Mouse (Mus musculus) kidney, adult 11 months (tissue): ENCODE measurements at regions not wholly inside any gene's neighbourhood (a gene's known extent, or its start where the extent isn't known, plus 50 kb on each side); places are given as distances from the start of the nearest gene placed in this dataset.

ENCODE experiments used
- DNase-seq: peaks from one replicate; pipeline ENCODE4 v3.0.0; 2022

GRCm38 (mm10) chr12:92509494-92509893, 660.5 kb upstream of the Sel1l start:
- no peak for DNase-seq

- DNase-seq = no peak
These were observed 660.0 kb upstream of the Sel1l start for GRCm38 (mm10) chr12:92508796-92509489.

GRCm38 (mm10) chr12:92483984-92484383, 635.0 kb upstream of the Sel1l start:
- DNase-seq = no peak

GRCm38 (mm10) chr12:92474293-92475062, 625.5 kb upstream of the Sel1l start:
- DNase-seq = no peak

GRCm38 (mm10) chr12:92451110-92451818, 602.3 kb upstream of the Sel1l start:
- DNase-seq = no peak

GRCm38 (mm10) chr12:92418458-92418857, 569.5 kb upstream of the Sel1l start:
- DNase-seq = no peak

GRCm38 (mm10) chr12:92405506-92405905, 556.5 kb upstream of the Sel1l start:
- no peak for DNase-seq

- no peak for DNase-seq
These were observed 552.0 kb upstream of the Sel1l start for GRCm38 (mm10) chr12:92400987-92401386.

GRCm38 (mm10) chr12:92386195-92386594, 537.2 kb upstream of the Sel1l start:
- DNase-seq = no peak

GRCm38 (mm10) chr12:92384266-92384937, 535.4 kb upstream of the Sel1l start:
- no peak for DNase-seq

- no peak for DNase-seq
These were observed 530.2 kb upstream of the Sel1l start for GRCm38 (mm10) chr12:92379130-92379529.

- DNase-seq = no peak
These were observed 517.0 kb upstream of the Sel1l start for GRCm38 (mm10) chr12:92365926-92366325.

GRCm38 (mm10) chr12:92353386-92354257, 504.7 kb upstream of the Sel1l start:
- DNase-seq = no peak

GRCm38 (mm10) chr12:92318241-92318640, 469.3 kb upstream of the Sel1l start:
- no peak for DNase-seq

- no peak for DNase-seq
These were observed 468.7 kb upstream of the Sel1l start for GRCm38 (mm10) chr12:92317609-92318008.

- no peak for DNase-seq
These were observed 467.3 kb upstream of the Sel1l start for GRCm38 (mm10) chr12:92316285-92316684.

GRCm38 (mm10) chr12:92315820-92316219, 466.9 kb upstream of the Sel1l start:
- DNase-seq = no peak

GRCm38 (mm10) chr12:92302951-92303591, 454.1 kb upstream of the Sel1l start:
- no peak for DNase-seq

GRCm38 (mm10) chr12:92294887-92295286, 445.9 kb upstream of the Sel1l start:
- no peak for DNase-seq

- no peak for DNase-seq
These were observed 444.4 kb upstream of the Sel1l start for GRCm38 (mm10) chr12:92293341-92293720.

- DNase-seq = no peak
These were observed 443.7 kb upstream of the Sel1l start for GRCm38 (mm10) chr12:92292460-92293340.
